17 mouse cellular contexts compared by ENCODE assay signal in the genomic region with DNA sequence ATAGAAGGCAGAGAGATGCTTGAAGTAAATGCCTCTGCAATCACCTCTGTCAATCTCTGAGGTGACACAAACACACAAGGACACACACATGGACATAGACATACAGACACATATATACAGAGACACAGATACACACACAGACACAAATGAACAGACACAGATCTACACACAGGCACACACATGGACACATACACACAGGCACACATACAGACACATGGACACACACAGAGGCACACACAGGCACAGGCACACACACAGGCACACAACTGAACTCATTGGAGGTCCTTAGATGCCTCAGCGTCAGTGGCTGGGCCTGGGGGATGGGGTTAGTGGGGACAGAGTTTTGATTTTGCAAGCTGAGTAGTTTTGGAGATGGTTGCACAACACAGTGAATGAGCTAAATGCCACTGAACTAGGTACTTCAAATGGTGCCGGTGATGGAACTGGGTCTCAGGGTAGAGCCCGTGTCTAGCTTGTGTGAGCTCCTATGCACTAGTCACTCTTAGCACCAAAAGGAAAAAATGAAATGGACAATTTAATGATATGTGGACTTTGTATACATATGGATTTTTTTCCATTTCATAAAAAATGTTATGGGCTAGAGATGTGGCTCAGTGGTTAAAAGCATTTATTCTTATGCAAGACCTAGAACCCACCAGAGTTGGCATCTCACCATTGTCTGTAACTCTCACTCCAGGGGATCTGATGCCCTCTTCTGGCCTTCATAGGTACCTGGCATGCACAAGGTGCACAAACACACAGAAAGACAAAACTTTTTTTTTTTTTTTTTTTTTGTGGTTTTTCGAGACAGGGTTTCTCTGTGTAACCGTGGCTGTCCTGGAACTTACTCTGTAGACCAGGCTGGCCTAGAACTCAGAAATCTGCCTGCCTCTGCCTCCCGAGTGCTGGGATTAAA. TPM values are rescaled to one million over a fixed set of nuclear protein-coding genes. Genes with fewer than 3 reads are reported as not detected.
A peak's percentile ranks its signal among the peaks of the same experiment; 100 is the strongest.
DNase-seq lines count a peak whose midpoint lies in the region; ATAC-seq and TF ChIP-seq lines count a peak whose summit lies in the region.
"Had no signal": no experiment of that assay in that cellular context is flagged by ENCODE, and none has a peak within 500 bp of the region (broad histone marks: within the 10 kb centered on the region; RNA-seq: fewer than 3 reads in every experiment).

No protein-coding gene starts in this region.

- no peak for DNase-seq in heart, postnatal 14 days
- peak; percentile 54 to 77 for DNase-seq in lung, adult 18-20 months
- DNase-seq in lung, adult 2 months, result no peak
- peak; percentile 90 for DNase-seq in lung, postnatal 0 days (ENCODE audit: low spot score)
- no peak for DNase-seq in urinary bladder, adult 2 months (ENCODE audit: low spot score)
- DNase-seq in urinary bladder, postnatal 25 days (ENCODE audit: low spot score), result no peak
- DNase-seq: adrenal gland, postnatal 25 days; cerebellum, adult 9-10 months; embryo, embryonic 11 days; heart, postnatal 4 days; spleen, adult 18-20 months; thymus, postnatal 14 days had no signal

- intact Hi-C loops in heart, postnatal 14 days (cut with DNase I), result loop anchor here (5.0 kb wide), 1 partner anchor 147 kb away; the partner anchor contains the start of gene Smarca4

- no peak overlapping the region for H3K4me2 ChIP-seq in heart, embryonic 13.5 days
- H3K4me2 ChIP-seq in lung, postnatal 0 days (replicated peaks; ENCODE audit: low read depth, low read length), result no peak overlapping the region
- H3K4me2 ChIP-seq: forebrain, embryonic 13.5 days; limb, embryonic 15.5 days; stomach, embryonic 15.5 days had no signal

- ATAC-seq in heart, embryonic 13.5 days (ENCODE audit: extremely low read depth, insufficient number of reproducible peaks, low FRiP score, low TSS enrichment), result no peak
- peak; percentile 19 for ATAC-seq in lung, postnatal 0 days
- ATAC-seq: forebrain, embryonic 13.5 days; hindbrain, postnatal 0 days had no signal

- TF ChIP-seq POLR2A in lung, adult 2 months (IDR thresholded peaks at IDR 0.05; ENCODE audit: borderline replicate concordance, extremely low read depth, low read depth, low read length), result no peak

- H3K9ac ChIP-seq in heart, embryonic 13.5 days, result no peak overlapping the region
- H3K9ac ChIP-seq in lung, postnatal 0 days (replicated peaks; ENCODE audit: low read depth), result no peak overlapping the region
- H3K9ac ChIP-seq: forebrain, embryonic 13.5 days; limb, embryonic 15.5 days; stomach, embryonic 15.5 days had no signal

- peak; percentile 54; the same call in 1 of the 2 replicates for TF ChIP-seq EP300 in lung, postnatal 0 days (IDR thresholded peaks at IDR 0.05)

- H3K4me1 ChIP-seq in heart, embryonic 13.5 days, result peaks cover 56% of the 10 kb centered on the region
- peaks cover 11% of the 10 kb centered on the region for H3K4me1 ChIP-seq in lung, adult 2 months (ENCODE audit: control insufficient read depth, insufficient read depth, low read length)
- H3K4me1 ChIP-seq in lung, postnatal 0 days (ENCODE audit: insufficient read depth, low read depth, low read length), result peaks cover 4% of the 10 kb centered on the region; the same call in 1 of the 2 replicates

- no peaks in the 10 kb centered on the region for H3K27me3 ChIP-seq in heart, embryonic 13.5 days (replicated peaks)
- no peaks in the 10 kb centered on the region for H3K27me3 ChIP-seq in lung, postnatal 0 days (replicated peaks; ENCODE audit: insufficient read depth, low read length)
- H3K27me3 ChIP-seq: forebrain, embryonic 13.5 days; limb, embryonic 15.5 days; stomach, embryonic 15.5 days had no signal

- H3K27ac ChIP-seq in heart, embryonic 13.5 days (replicated peaks), result peak overlapping the region; percentile 32; the same call in 1 of the 2 replicates
- H3K27ac ChIP-seq in lung, postnatal 0 days (ENCODE audit: low read length), result peak overlapping the region; percentile 49; the same call in 1 of the 2 replicates
- H3K27ac ChIP-seq: forebrain, embryonic 13.5 days; hindbrain, postnatal 0 days; limb, embryonic 15.5 days; stomach, embryonic 15.5 days had no signal

- 88% methylated on average over 6 of the region's 6 CpGs for WGBS in heart, embryonic 13.5 days
- 75% methylated on average over 6 of the region's 6 CpGs for WGBS in lung, adult 2 months
- WGBS in lung, postnatal 0 days, result 73% methylated on average over 6 of the region's 6 CpGs

- no peak for TF ChIP-seq CTCF in lung, adult 2 months (IDR thresholded peaks at IDR 0.05; ENCODE audit: insufficient read depth, low read length)
- TF ChIP-seq CTCF in lung, postnatal 0 days (IDR thresholded peaks at IDR 0.05), result peak; percentile 48

- no peaks in the 10 kb centered on the region for H3K9me3 ChIP-seq in heart, embryonic 13.5 days
- no peaks in the 10 kb centered on the region for H3K9me3 ChIP-seq in lung, postnatal 0 days (ENCODE audit: low read length)
- H3K9me3 ChIP-seq: forebrain, embryonic 13.5 days; limb, embryonic 15.5 days; stomach, embryonic 15.5 days had no signal

- peaks cover 33% of the 10 kb centered on the region for H3K36me3 ChIP-seq in heart, embryonic 13.5 days
- H3K36me3 ChIP-seq in lung, postnatal 0 days (ENCODE audit: insufficient read depth, low read length), result peaks cover 10% of the 10 kb centered on the region; the same call in 1 of the 2 replicates

- no peak overlapping the region for H3K4me3 ChIP-seq in heart, embryonic 13.5 days
- H3K4me3 ChIP-seq in lung, adult 2 months (replicated peaks; ENCODE audit: extremely low read depth, low read depth, low read length), result no peak overlapping the region
- no peak overlapping the region for H3K4me3 ChIP-seq in lung, postnatal 0 days (ENCODE audit: low read depth, low read length)
- H3K4me3 ChIP-seq: forebrain, embryonic 13.5 days; limb, embryonic 15.5 days; stomach, embryonic 15.5 days had no signal

RNA-seq across cellular contexts. Expression of gene Spc24, which starts 4.2 kb away (rescaled TPM):
- polyA plus RNA-seq in heart, embryonic 13.5 days (2015; fragmentation: Nextera tagmentation; extraction: Ambion mirVana), result 84.8 and 96.7 TPM in 2 replicates
- 1 to 10 TPM; 4.7 to 6.5 TPM for total RNA-seq in heart, postnatal 14 days (2021)
- polyA plus RNA-seq in lung, adult 2 months (2012; rRNA removed), result 2.9 and 3.2 TPM in 2 replicates
- 13.4 and 15.7 TPM in 2 replicates for polyA plus RNA-seq in lung, postnatal 0 days (2015; fragmentation: Nextera tagmentation; extraction: Ambion mirVana)
- polyA plus RNA-seq in urinary bladder, adult 2 months (2012; rRNA removed), result 2.4 and 3.0 TPM in 2 replicates

RNA-seq across cellular contexts. Expression of gene Kank2, which starts 34.2 kb away (rescaled TPM):
- polyA plus RNA-seq in heart, embryonic 13.5 days (2015; fragmentation: Nextera tagmentation; extraction: Ambion mirVana), result 16.0 and 16.9 TPM in 2 replicates
- 10 to 100 TPM; 52.6 to 53.3 TPM for total RNA-seq in heart, postnatal 14 days (2021)
- polyA plus RNA-seq in lung, adult 2 months (2012; rRNA removed), result 108 and 127 TPM in 2 replicates
- polyA plus RNA-seq in lung, postnatal 0 days (2015; fragmentation: Nextera tagmentation; extraction: Ambion mirVana), result 23.3 and 24.0 TPM in 2 replicates
- 44.6 and 77.0 TPM in 2 replicates for polyA plus RNA-seq in urinary bladder, adult 2 months (2012; rRNA removed)

RNA-seq across cellular contexts. Expression of gene Ldlr, which starts 41.1 kb away (rescaled TPM):
- 18.9 and 20.4 TPM in 2 replicates for polyA plus RNA-seq in heart, embryonic 13.5 days (2015; fragmentation: Nextera tagmentation; extraction: Ambion mirVana)
- total RNA-seq in heart, postnatal 14 days (2021), result 1 to 10 TPM; 3.4 to 3.8 TPM
- 84.2 and 87.2 TPM in 2 replicates for polyA plus RNA-seq in lung, adult 2 months (2012; rRNA removed)
- 52.2 and 56.8 TPM in 2 replicates for polyA plus RNA-seq in lung, postnatal 0 days (2015; fragmentation: Nextera tagmentation; extraction: Ambion mirVana)
- 29.2 and 35.7 TPM in 2 replicates for polyA plus RNA-seq in urinary bladder, adult 2 months (2012; rRNA removed)

Comparison
In these comparisons a context has a peak if more than half of its experiments do, and no peak if none do; other contexts are left out.
1. DNase-seq: peak in lung, adult 18-20 months (2 of 2) and lung, postnatal 0 days (single experiment); none in heart, postnatal 14 days (0 of 2), lung, adult 2 months (single experiment), urinary bladder, adult 2 months (single experiment) and urinary bladder, postnatal 25 days (single experiment).